Mouse (Mus musculus) stomach, embryonic 16.5 days (tissue): ENCODE results near the gene Kcnh8. TPM values are rescaled to one million over a fixed set of nuclear protein-coding genes. Genes with fewer than 3 reads are reported as not detected.

Source experiments
- ATAC-seq: fragments of 200-750 bp; cut with Nextera tagmentation; 2 replicates; pipeline ENCODE4 v1.8.0; 2017; ENCODE audit warnings: moderate number of reproducible peaks, moderate TSS enrichment; ENCODE audit not compliant: insufficient read depth, low FRiP score
- H3K27ac ChIP-seq: fragments of 300-500 bp; sonication (generic); 2 replicates; pipeline ENCODE4 v1.5.1; 2014; ENCODE audit warnings: low read length
- H3K27me3 ChIP-seq: fragments of 300-500 bp; sonication (generic); 2 replicates; pipeline ENCODE4 v1.6.1; 2014; ENCODE audit warnings: low read length, control low read depth, mixed read lengths; ENCODE audit not compliant: control insufficient read depth, insufficient read depth
- H3K36me3 ChIP-seq: fragments of 300-500 bp; sonication (generic); 2 replicates; pipeline ENCODE4 v1.6.1; 2014; ENCODE audit warnings: low read length; ENCODE audit not compliant: control insufficient read depth, insufficient read depth
- H3K4me1 ChIP-seq: fragments of 300-500 bp; sonication (generic); 2 replicates; pipeline ENCODE4 v1.6.1; 2014; ENCODE audit warnings: low read length, control low read depth, mixed read lengths; ENCODE audit not compliant: control insufficient read depth, insufficient read depth
- H3K4me2 ChIP-seq: fragments of 300-500 bp; sonication (generic); 2 replicates; pipeline ENCODE4 v1.6.1; 2014; ENCODE audit warnings: low read depth, low read length, mixed read lengths
- H3K4me3 ChIP-seq: fragments of 300-500 bp; sonication (generic); replicated peaks from 2 replicates; pipeline ENCODE4 v1.5.1; 2014; ENCODE audit warnings: mild to moderate bottlenecking, low read length
- H3K9ac ChIP-seq: fragments of 300-500 bp; sonication (generic); 2 replicates; pipeline ENCODE4 v1.6.1; 2014; ENCODE audit warnings: low read length
- H3K9me3 ChIP-seq: fragments of 300-500 bp; sonication (generic); replicated peaks from 2 replicates; pipeline ENCODE4 v1.6.1; 2016; ENCODE audit warnings: low read length, control low read depth; ENCODE audit not compliant: control insufficient read depth
- WGBS: fragments of 180-500 bp; shearing (Covaris S2); extraction: QIAGEN DNeasy Blood & Tissue Kit; methylation state at CpG from one replicate; pipeline ENCODE4 v1.1.7; 2014; 5-methylcytosine and 5-hydroxymethylcytosine counted together
- polyA plus RNA-seq: library from polyadenylated mRNA; unstranded; fragments of >200 nt; fragmentation: Nextera tagmentation; extraction: Ambion mirVana; gene quantifications from 2 replicates; pipeline ENCODE4 v1.2.1, GENCODE M21; 2015

Kcnh8 gene
- polyA plus RNA-seq, 1 experiment from 2014 or later, result 0.37 TPM

DNA sequence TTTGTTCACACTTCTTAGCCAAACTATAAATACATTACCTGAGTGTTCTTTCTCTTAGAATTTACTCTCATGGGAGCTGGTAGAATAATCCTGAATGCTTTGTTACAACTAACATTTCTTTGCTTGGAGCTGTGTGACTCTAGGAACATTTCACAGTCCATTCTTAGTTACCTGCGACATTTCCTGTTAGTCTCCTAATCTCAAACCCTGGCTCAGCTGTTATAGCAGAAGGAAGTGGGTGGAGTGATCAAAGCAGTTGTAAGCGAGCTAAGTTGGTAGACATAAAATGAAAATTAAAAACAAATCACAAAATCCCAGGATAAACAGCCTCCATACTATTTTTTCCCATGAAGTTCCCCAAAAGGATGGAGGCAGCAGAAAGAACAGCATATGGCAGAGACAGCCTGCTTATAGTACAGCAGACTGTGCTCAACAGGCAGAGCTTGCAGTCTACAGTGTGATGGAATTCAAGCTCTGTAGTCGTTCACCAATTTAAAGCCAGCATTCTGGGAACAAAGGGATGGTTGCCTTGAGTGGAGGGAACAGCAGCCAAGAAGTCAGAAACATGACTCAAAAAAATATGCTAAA, 318.1 kb downstream of the Kcnh8 start:
- no peak for ATAC-seq
- no peak overlapping the region for H3K4me2 ChIP-seq
- no peaks in the 10 kb centered on the region for H3K4me1 ChIP-seq
- H3K9ac ChIP-seq, result no peak overlapping the region
- no peaks in the 10 kb centered on the region for H3K27me3 ChIP-seq
- no peaks in the 10 kb centered on the region for H3K9me3 ChIP-seq
- no peak overlapping the region for H3K27ac ChIP-seq
- no peaks in the 10 kb centered on the region for H3K36me3 ChIP-seq
- no peak overlapping the region for H3K4me3 ChIP-seq
- 53% methylated on average over 3 of the region's 3 CpGs for WGBS

DNA sequence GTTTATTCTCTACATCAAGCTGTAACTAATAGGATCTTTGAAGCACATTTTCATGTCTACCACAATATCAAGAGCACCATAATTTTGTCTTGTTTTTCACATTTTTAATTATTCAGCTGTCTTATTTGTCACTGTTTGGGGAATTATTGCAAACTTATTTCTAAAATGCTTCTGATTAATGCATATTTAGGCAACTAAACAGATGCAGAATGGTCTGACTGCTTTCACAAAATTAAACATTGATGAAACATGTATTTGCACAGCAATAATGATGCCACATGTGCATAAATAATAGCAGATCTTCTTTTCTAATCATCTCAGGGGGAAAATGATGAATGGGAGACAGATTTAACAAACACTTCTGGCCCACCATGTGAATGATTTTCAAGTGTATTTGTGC, 341.5 kb downstream of the Kcnh8 start:
- H3K4me2 ChIP-seq, result no peak overlapping the region
- ATAC-seq, result no peak
- no peaks in the 10 kb centered on the region for H3K36me3 ChIP-seq
- H3K9ac ChIP-seq, result no peak overlapping the region
- H3K9me3 ChIP-seq, result no peaks in the 10 kb centered on the region
- H3K27me3 ChIP-seq, result no peaks in the 10 kb centered on the region
- H3K4me1 ChIP-seq, result no peaks in the 10 kb centered on the region
- H3K27ac ChIP-seq, result no peak overlapping the region
- H3K4me3 ChIP-seq, result no peak overlapping the region

DNA sequence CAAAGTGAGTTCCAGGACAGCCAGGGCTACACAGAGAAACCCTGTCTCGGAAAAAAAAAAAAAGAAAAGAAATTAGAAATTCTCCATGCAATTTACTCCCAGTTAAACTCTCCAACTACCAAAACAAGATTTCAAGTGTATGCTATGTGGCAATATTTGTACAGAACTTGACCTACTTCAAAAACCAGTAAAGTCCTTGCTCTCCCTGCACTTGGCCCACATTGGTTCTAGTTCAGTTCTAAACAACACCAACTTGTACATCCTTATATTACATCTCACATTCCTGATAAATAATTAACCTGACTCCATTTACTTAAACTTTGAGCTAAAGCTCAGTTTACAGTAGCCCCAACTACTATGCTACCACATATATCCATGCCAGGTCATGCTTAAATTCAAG, 370.2 kb downstream of the Kcnh8 start:
- H3K36me3 ChIP-seq, result no peaks in the 10 kb centered on the region
- no peaks in the 10 kb centered on the region for H3K27me3 ChIP-seq
- no peaks in the 10 kb centered on the region for H3K9me3 ChIP-seq
- no peak for ATAC-seq
- H3K4me2 ChIP-seq, result no peak overlapping the region
- H3K4me3 ChIP-seq, result no peak overlapping the region
- H3K4me1 ChIP-seq, result no peaks in the 10 kb centered on the region
- H3K9ac ChIP-seq, result no peak overlapping the region
- H3K27ac ChIP-seq, result no peak overlapping the region
- 56% methylated on average over 1 of the region's 1 CpGs for WGBS

DNA sequence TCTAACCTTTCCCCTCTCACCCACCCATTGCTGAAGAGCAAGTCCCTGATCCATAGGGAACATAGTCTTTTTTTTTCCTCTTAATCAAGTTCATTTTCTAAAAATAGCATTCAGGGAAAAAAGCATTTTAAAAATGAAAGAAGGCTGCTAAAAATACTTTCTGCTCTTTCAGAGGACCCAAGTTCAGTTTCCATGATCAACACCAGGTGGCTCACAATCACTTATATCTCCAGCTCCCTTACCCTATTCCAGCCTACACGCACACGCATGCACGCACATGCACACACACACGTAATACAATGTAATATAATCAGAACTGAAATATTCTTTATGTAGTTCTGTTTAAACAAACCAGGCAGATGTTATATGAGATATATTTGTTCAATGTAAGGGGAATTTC, 378.4 kb downstream of the Kcnh8 start:
- no peak overlapping the region for H3K9ac ChIP-seq
- ATAC-seq, result no peak
- 82% methylated on average over 4 of the region's 4 CpGs for WGBS

More for the DNA sequence above, 378.4 kb downstream of the Kcnh8 start:
- H3K36me3 ChIP-seq, result no peaks in the 10 kb centered on the region
- H3K9me3 ChIP-seq, result no peaks in the 10 kb centered on the region
- no peak overlapping the region for H3K4me2 ChIP-seq
- no peak overlapping the region for H3K4me3 ChIP-seq
- no peaks in the 10 kb centered on the region for H3K27me3 ChIP-seq
- no peaks in the 10 kb centered on the region for H3K4me1 ChIP-seq
- no peak overlapping the region for H3K27ac ChIP-seq
